Mouse (Mus musculus) ovary, adult 18-20 months (tissue): Measurements from ENCODE around the gene Fbxl17.

Source experiments
- DNase-seq: peaks from one replicate; pipeline ENCODE4 v3.0.0; 2022; ENCODE audit warnings: low spot score, mixed read lengths

Gene Fbxl17

DNA sequence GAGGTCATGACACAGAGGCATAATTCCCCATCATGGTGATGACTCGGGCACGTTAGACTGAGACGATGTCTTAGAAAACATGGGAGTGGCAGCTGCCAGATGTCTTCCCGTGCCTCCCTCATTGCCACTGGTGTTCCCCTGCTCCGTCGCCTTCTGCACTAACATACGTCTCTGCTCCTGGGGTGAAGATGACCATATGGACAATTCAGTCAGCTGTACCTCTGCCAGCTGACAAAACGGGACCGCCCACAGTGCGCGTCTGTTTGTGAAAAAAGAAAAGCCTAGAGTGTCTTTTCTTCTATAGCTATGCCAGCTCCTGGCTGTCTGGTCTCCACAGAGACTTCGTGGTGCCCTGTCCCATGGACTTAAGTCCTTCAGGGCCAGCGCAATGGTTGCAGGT is 334.0 kb downstream of the Fbxl17 start:
- DNase-seq: no peak

DNA sequence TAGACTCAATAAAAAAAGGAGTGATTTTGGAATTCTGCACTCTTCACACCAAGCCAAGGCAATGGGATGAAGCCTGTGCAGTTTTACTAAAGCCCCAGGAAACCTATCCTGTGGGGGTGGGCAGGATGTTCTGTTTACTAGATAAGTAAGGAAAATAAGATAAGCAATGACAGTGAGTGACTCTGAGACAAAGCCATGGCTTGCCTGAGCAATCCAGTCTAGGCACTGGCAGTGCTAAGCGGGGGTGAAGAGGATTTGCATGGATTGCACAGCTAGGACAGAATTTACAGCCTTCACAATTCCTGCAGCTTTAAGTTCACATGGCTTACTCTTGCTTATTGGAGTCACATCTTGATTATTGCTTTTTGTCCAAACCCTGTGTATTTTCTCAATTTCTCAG is 335.5 kb downstream of the Fbxl17 start:
- no peak for DNase-seq

GRCm38 (mm10) chr17:63161953-63162352 is 337.9 kb downstream of the Fbxl17 start:
- no peak for DNase-seq

GRCm38 (mm10) chr17:63159196-63159595 is 340.6 kb downstream of the Fbxl17 start:
- no peak for DNase-seq

- no peak for DNase-seq
These were observed 341.4 kb downstream of the Fbxl17 start for GRCm38 (mm10) chr17:63158436-63158835.

DNA sequence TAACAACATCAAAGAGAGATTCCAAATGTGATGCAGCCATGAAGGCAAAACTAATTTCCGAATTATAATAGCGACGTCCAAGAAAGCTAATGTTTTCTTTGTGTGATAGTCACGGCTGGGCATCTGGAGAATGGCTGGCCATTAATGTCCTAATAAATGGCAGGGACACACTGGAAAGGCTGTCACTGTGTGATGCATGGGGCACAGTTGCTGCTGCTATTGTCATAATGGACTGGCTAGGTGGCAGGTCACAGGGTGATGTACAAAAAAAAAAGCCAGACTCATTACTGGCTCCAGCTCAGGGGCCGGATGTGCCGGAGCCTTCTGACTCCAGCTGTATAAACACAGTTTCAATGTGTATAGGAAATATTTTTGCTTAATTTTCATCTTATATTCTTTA is 341.9 kb downstream of the Fbxl17 start:
- no peak for DNase-seq

- DNase-seq: no peak
These were observed 342.8 kb downstream of the Fbxl17 start for GRCm38 (mm10) chr17:63157019-63157418.

DNA sequence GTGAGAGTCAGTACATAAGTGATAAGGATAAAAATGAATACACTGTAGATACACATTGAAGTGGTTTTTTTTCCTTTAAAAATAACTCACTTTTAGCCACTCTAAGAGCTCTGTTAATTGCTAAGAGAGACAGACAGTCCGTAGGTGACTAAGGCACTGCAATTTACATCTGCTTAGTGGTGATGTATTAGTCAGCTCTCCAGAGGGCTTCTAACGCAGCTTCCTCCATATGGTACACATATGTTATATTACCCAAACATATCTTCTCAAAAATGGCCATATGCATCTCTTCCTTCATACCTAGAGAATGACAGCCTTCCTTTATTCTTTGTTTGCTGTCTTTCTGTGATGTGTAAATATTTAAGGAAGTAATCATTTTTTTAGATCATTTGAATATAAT is 353.3 kb downstream of the Fbxl17 start:
- DNase-seq: no peak

GRCm38 (mm10) chr17:63145751-63146491 is 353.9 kb downstream of the Fbxl17 start:
- no peak for DNase-seq

- no peak for DNase-seq
These were observed 354.5 kb downstream of the Fbxl17 start for GRCm38 (mm10) chr17:63145311-63145741.

DNA sequence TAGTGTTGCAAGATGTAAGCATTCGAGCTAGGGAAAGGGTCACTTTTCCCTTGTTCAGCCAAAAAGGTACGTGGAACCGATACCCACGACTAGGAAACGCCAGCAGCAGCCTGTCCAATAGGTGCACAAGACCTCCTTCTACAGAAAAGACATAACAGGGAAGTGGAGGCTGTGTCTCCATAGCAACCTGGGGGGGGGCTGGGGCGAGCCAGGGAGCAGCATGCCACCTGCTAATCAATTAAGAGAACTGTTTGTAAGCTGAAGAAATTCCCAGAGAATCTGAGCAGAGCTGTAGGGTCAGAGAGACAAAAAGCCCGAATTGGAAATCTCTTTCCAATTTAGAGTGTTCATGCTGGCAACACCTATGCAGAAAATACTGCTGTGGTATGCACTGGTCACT is 356.0 kb downstream of the Fbxl17 start:
- DNase-seq: no peak

- no peak for DNase-seq
These were observed 365.0 kb downstream of the Fbxl17 start for GRCm38 (mm10) chr17:63134805-63135204.

GRCm38 (mm10) chr17:63122427-63122826 is 377.4 kb downstream of the Fbxl17 start:
- DNase-seq: no peak

GRCm38 (mm10) chr17:63119701-63120100 is 380.1 kb downstream of the Fbxl17 start:
- no peak for DNase-seq

GRCm38 (mm10) chr17:63119077-63119476 is 380.7 kb downstream of the Fbxl17 start:
- no peak for DNase-seq

- DNase-seq: no peak
These were observed 382.7 kb downstream of the Fbxl17 start for GRCm38 (mm10) chr17:63117130-63117529.

- DNase-seq: no peak
These were observed 385.3 kb downstream of the Fbxl17 start for GRCm38 (mm10) chr17:63114399-63115085.

- DNase-seq: no peak
These were observed 387.0 kb downstream of the Fbxl17 start for GRCm38 (mm10) chr17:63112826-63113225.

DNA sequence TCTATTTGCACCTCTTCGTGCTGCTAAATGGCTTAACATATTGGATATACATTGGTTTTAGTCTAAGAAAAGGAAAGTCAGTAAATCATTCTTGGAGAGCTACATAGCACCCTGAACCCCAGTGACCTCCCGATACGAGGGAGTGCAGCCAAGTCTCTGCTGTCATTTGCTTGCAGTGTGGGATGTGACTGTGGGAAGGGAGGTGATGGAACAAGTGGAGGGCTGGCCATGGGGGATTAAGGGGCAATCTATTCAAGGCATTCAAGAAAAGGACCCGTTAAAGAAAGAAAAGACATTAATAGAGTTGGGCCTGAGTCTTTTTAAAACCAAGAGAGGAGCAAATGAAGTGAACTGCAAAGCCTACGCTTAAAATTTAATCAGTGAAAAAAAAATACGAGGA is 388.8 kb downstream of the Fbxl17 start:
- DNase-seq: no peak

DNA sequence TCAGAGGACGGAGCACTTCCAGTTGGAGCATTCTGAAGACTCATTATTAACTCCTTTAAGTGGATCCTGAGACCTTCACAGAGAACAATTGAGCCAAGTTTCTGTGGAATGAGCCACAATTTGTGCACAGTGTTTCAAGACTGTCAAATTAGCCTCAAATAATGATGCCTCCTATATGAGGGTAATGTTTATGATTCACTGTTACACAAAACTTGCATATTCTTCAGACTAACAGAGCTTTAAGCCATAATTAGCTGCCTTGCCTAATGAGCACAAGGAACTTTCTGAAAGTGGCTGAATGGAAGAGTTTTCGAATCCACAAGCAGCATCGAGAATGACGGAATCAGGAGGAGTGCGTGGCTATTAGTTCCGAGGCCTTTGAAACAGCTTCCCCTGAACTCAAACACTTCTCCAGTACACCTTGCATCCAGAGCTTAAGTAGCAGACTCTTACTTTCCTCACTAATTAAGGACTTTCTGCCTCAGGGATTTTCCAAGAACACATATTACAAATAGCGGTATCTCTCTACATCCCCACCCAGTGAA is 389.5 kb downstream of the Fbxl17 start:
- no peak for DNase-seq

DNA sequence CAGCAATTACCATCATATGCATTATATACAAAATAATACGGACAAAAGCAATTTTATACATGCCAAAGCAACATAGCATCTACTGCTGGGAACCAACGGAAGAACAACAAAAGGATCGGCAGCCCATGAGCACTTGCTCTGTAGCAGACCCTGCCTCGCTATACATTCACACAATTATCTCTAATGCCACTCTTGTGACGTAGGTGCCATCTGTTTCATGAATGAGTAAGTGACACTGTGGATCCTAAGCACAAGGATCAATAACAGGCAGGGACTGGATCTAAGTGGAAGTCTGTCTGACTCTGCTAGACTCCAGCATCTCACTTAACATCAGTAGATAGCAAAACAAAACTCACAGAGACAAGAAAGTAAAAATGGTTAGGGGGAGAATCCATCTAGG is 391.8 kb downstream of the Fbxl17 start:
- DNase-seq: no peak

DNA sequence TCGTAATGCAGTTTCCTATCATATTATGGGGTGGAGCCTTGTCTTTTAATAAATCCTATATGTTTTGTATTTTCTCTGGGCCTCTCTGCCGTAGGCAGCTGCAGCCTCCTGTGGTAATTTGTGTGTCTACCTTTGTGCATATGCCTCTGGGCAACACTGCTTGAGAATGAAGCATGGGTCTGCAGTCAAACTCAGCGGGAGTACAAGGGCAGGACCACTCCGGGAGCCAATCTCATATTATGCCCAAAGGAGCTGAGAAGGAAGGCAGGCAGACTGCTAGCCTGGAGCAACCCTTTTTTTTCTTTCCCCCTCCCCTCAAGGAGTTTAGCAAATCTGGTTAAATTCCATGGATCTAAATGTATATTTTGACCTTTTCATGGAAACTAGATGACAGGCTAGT is 392.3 kb downstream of the Fbxl17 start:
- DNase-seq: no peak

GRCm38 (mm10) chr17:63095553-63095952 is 404.3 kb downstream of the Fbxl17 start:
- no peak for DNase-seq
